Mouse (Mus musculus) myocyte (in vitro differentiated cells): ENCODE data around the gene Gm45716. TPM values are rescaled to one million over a fixed set of nuclear protein-coding genes. Genes with fewer than 3 reads are reported as not detected.

Experiments
- H3K27me3 ChIP-seq: one replicate; pipeline ENCODE4 v1.6.1; 2011; ENCODE audit not compliant: control insufficient read depth, insufficient read depth, insufficient read length
- H3K36me3 ChIP-seq: one replicate; pipeline ENCODE4 v1.6.1; 2011; ENCODE audit not compliant: control insufficient read depth, insufficient read depth
- H3K4me2 ChIP-seq: one replicate; pipeline ENCODE4 v1.6.1; 2011; ENCODE audit warnings: low read depth, control low read depth
- H3K4me3 ChIP-seq: one replicate; pipeline ENCODE4 v1.5.1; 2011; ENCODE audit warnings: mild to moderate bottlenecking, control low read depth, moderate library complexity
- H3K79me2 ChIP-seq: one replicate; pipeline ENCODE4 v1.6.1; 2011; ENCODE audit not compliant: control insufficient read depth, insufficient read depth
- H3ac ChIP-seq: one replicate; pipeline ENCODE4 v1.6.1; 2011; ENCODE audit not compliant: control insufficient read depth, insufficient read length
- CEBPB ChIP-seq: IDR thresholded peaks from 2 replicates; pipeline ENCODE4 v1.6.1; 2011; ENCODE audit warnings: mild to moderate bottlenecking, moderate library complexity; ENCODE audit not compliant: poor library complexity, insufficient read depth, severe bottlenecking
- E2F4 ChIP-seq: IDR thresholded peaks from one replicate; pipeline ENCODE4 v1.6.1; 2011; ENCODE audit warnings: mild to moderate bottlenecking, control low read depth, moderate library complexity; ENCODE audit not compliant: insufficient read depth
- MAX ChIP-seq: IDR thresholded peaks from one replicate; pipeline ENCODE4 v1.6.1; 2011; ENCODE audit warnings: low read depth, mild to moderate bottlenecking, control low read depth
- MYOD1 ChIP-seq, 3 experiments: IDR thresholded peaks; one replicate each; pipeline ENCODE4 v1.6.1; 2011; ENCODE audit warnings: control low read depth in 2 of 3, low read depth in 2 of 3, mild to moderate bottlenecking in 2 of 3, moderate library complexity in 1 of 3; ENCODE audit not compliant: insufficient read length in 2 of 3, control insufficient read depth in 1 of 3
- MYOG ChIP-seq, 3 experiments: IDR thresholded peaks; one replicate each; pipeline ENCODE4 v1.6.1; 2011; ENCODE audit warnings: control low read depth in 2 of 3, low read depth in 2 of 3, mild to moderate bottlenecking in 2 of 3; ENCODE audit not compliant: insufficient read length in 2 of 3, control insufficient read depth in 1 of 3, insufficient read depth in 1 of 3
- POLR2A ChIP-seq: IDR thresholded peaks from one replicate; pipeline ENCODE4 v1.6.1; 2011; ENCODE audit warnings: low read depth, mild to moderate bottlenecking, control low read depth, moderate library complexity; ENCODE audit not compliant: insufficient read length
- POLR2AphosphoS2 ChIP-seq: IDR thresholded peaks from one replicate; pipeline ENCODE4 v1.6.1; 2011; ENCODE audit warnings: low read depth, control low read depth; ENCODE audit not compliant: insufficient read length
- REST ChIP-seq: IDR thresholded peaks from one replicate; pipeline ENCODE4 v1.6.1; 2011; ENCODE audit warnings: mild to moderate bottlenecking, control low read depth, moderate library complexity; ENCODE audit not compliant: insufficient read depth, insufficient read length
- SRF ChIP-seq: IDR thresholded peaks from one replicate; pipeline ENCODE4 v1.6.1; 2011; ENCODE audit warnings: low read depth; ENCODE audit not compliant: control insufficient read depth, insufficient read length
- TCF12 ChIP-seq: IDR thresholded peaks from one replicate; pipeline ENCODE4 v1.6.1; 2011; ENCODE audit warnings: mild to moderate bottlenecking, control low read depth; ENCODE audit not compliant: poor library complexity, insufficient read depth, severe bottlenecking
- TCF3 ChIP-seq: IDR thresholded peaks from one replicate; pipeline ENCODE4 v1.6.1; 2011; ENCODE audit warnings: low read depth, control low read depth; ENCODE audit not compliant: insufficient read length
- USF1 ChIP-seq: IDR thresholded peaks from one replicate; pipeline ENCODE4 v1.6.1; 2011; ENCODE audit warnings: low read depth, mild to moderate bottlenecking, control low read depth, moderate library complexity
- polyA plus RNA-seq: library from polyadenylated mRNA; unstranded; fragments of >200 nt; fragmentation: generic; extraction: Trizol; gene quantifications from one replicate; pipeline ENCODE4 v1.2.1, GENCODE M21; 2012; ENCODE audit warnings: missing spikeins

The Gm45716 gene
- polyA plus RNA-seq, 1 experiment, result 3.0 TPM

- Histone ChIP-seq H3K79me2 (no peaks in the 10 kb centered on the region), H3ac (no peak overlapping the region), H3K36me3 (no peaks in the 10 kb centered on the region), H3K4me2 (no peak overlapping the region), H3K27me3 (no peaks in the 10 kb centered on the region), H3K4me3 (no peak overlapping the region)
- TF ChIP-seq REST (no peak), USF1 (no peak), SRF (no peak)
Measured at GRCm38 (mm10) chr11:90229800-90230199, 42.3 kb downstream of the Gm45716 start.

- Histone ChIP-seq H3K79me2 (no peaks in the 10 kb centered on the region), H3K27me3 (no peaks in the 10 kb centered on the region), H3K4me2 (no peak overlapping the region), H3K36me3 (no peaks in the 10 kb centered on the region), H3ac (no peak overlapping the region), H3K4me3 (no peak overlapping the region)
- TF ChIP-seq TCF3, result no peak
- TF ChIP-seq SRF, result no peak
- TF ChIP-seq MYOG (IDR thresholded peaks at IDR 0.05; ENCODE audit: control insufficient read depth in 1 of 3, insufficient read depth in 1 of 3, insufficient read length in 2 of 3, low read depth in 2 of 3), result no peak
- TF ChIP-seq CEBPB, result no peak
- no peak for TF ChIP-seq POLR2AphosphoS2
- TF ChIP-seq MAX, result no peak
- TF ChIP-seq E2F4, result no peak
- no peak for TF ChIP-seq MYOD1 (IDR thresholded peaks at IDR 0.05; ENCODE audit: control insufficient read depth in 1 of 3, insufficient read length in 2 of 3, low read depth in 2 of 3)
- no peak for TF ChIP-seq USF1
- no peak for TF ChIP-seq POLR2A
- no peak for TF ChIP-seq TCF12
- no peak for TF ChIP-seq REST
Measured at GRCm38 (mm10) chr11:90230671-90231070, 43.2 kb downstream of the Gm45716 start.

- no peaks in the 10 kb centered on the region for H3K36me3 ChIP-seq
- H3K4me3 ChIP-seq, result no peak overlapping the region
- H3K4me2 ChIP-seq, result no peak overlapping the region
- no peak overlapping the region for H3ac ChIP-seq
- no peaks in the 10 kb centered on the region for H3K79me2 ChIP-seq
- TF ChIP-seq REST, result no peak
- TF ChIP-seq E2F4, result no peak
- no peaks in the 10 kb centered on the region for H3K27me3 ChIP-seq
Measured at GRCm38 (mm10) chr11:90231631-90232030, 44.1 kb downstream of the Gm45716 start.

GRCm38 (mm10) chr11:90232685-90233084, 45.2 kb downstream of the Gm45716 start:
- no peaks in the 10 kb centered on the region for H3K36me3 ChIP-seq
- H3K27me3 ChIP-seq, result no peaks in the 10 kb centered on the region
- no peaks in the 10 kb centered on the region for H3K79me2 ChIP-seq
- peak overlapping the region; percentile 16 for H3K4me2 ChIP-seq
- H3K4me3 ChIP-seq, result no peak overlapping the region
- H3ac ChIP-seq, result no peak overlapping the region
- TF ChIP-seq CEBPB (0 out of 2 replicates have a peak, but pooled peaks have one; percentile 34), POLR2A (no peak), MYOD1 (IDR thresholded peaks at IDR 0.05; ENCODE audit: control insufficient read depth in 1 of 3, insufficient read length in 2 of 3, low read depth in 2 of 3) (no peak)

- no peak overlapping the region for H3ac ChIP-seq
- no peak overlapping the region for H3K4me2 ChIP-seq
- H3K4me3 ChIP-seq, result no peak overlapping the region
- H3K36me3 ChIP-seq, result no peaks in the 10 kb centered on the region
- TF ChIP-seq POLR2AphosphoS2 (no peak), CEBPB (no peak), TCF12 (no peak), USF1 (no peak), REST (no peak), POLR2A (no peak), TCF3 (no peak)
- no peaks in the 10 kb centered on the region for H3K79me2 ChIP-seq
- H3K27me3 ChIP-seq, result no peaks in the 10 kb centered on the region
Measured at GRCm38 (mm10) chr11:90235221-90235620, 47.7 kb downstream of the Gm45716 start.

- TF ChIP-seq TCF3 (no peak), USF1 (no peak)
- Histone ChIP-seq H3K79me2 (no peaks in the 10 kb centered on the region), H3K27me3 (no peaks in the 10 kb centered on the region), H3K4me3 (no peak overlapping the region), H3K36me3 (no peaks in the 10 kb centered on the region), H3K4me2 (no peak overlapping the region), H3ac (no peak overlapping the region)
Measured at GRCm38 (mm10) chr11:90237616-90238015, 50.1 kb downstream of the Gm45716 start.
